Mouse (Mus musculus) layer of hippocampus, postnatal 36 days (tissue): ENCODE data around the gene Nostrin. TPM values are rescaled to one million over a fixed set of nuclear protein-coding genes. Genes with fewer than 3 reads are reported as not detected.

Experiments used
- DNase-seq, 2 experiments: peaks; one replicate each; pipeline ENCODE4 v3.0.0; 2022
- total RNA-seq, 2 experiments: library from RNA; stranded (reverse); gene quantifications; 2 replicates each; pipeline ENCODE4 v1.2.3; 2021

Gene Nostrin
- total RNA-seq, 2 experiments from 2014 or later, result 3.6 to 5.5 TPM

- no peak for DNase-seq
Observed at GRCm38 (mm10) chr2:69129425-69130210, 6.0 kb upstream of the Nostrin start.

- DNase-seq, result no peak
Observed at GRCm38 (mm10) chr2:69132046-69132445, 3.6 kb upstream of the Nostrin start.

GRCm38 (mm10) chr2:69132488-69133040, 3.0 kb upstream of the Nostrin start:
- DNase-seq, result no peak

- DNase-seq, result no peak
Observed at GRCm38 (mm10) chr2:69134186-69134585, 1.4 kb upstream of the Nostrin start.

- no peak for DNase-seq
Observed at GRCm38 (mm10) chr2:69134937-69135336, 663 bp upstream of the Nostrin start.

- no peak for DNase-seq
Observed at GRCm38 (mm10) chr2:69137406-69138084, 1.9 kb downstream of the Nostrin start.

- DNase-seq, result no peak
Observed at GRCm38 (mm10) chr2:69138759-69139158, 3.2 kb downstream of the Nostrin start.

GRCm38 (mm10) chr2:69140215-69140614, 4.6 kb downstream of the Nostrin start:
- DNase-seq, result no peak

- DNase-seq, result no peak
Observed at GRCm38 (mm10) chr2:69140816-69141215, 5.2 kb downstream of the Nostrin start.

- DNase-seq, result no peak
Observed at GRCm38 (mm10) chr2:69148691-69149090, 13.1 kb downstream of the Nostrin start.

GRCm38 (mm10) chr2:69149154-69149553, 13.6 kb downstream of the Nostrin start:
- no peak for DNase-seq

GRCm38 (mm10) chr2:69150841-69151240, 15.2 kb downstream of the Nostrin start:
- no peak for DNase-seq

- no peak for DNase-seq
Observed at GRCm38 (mm10) chr2:69155861-69156260, 20.3 kb downstream of the Nostrin start.

- no peak for DNase-seq
Observed at GRCm38 (mm10) chr2:69156283-69156682, 20.7 kb downstream of the Nostrin start.

- DNase-seq, result no peak
Observed at GRCm38 (mm10) chr2:69158907-69159306, 23.3 kb downstream of the Nostrin start.

- DNase-seq, result no peak
Observed at GRCm38 (mm10) chr2:69170395-69171077, 34.9 kb downstream of the Nostrin start.

- DNase-seq, result no peak
Observed at GRCm38 (mm10) chr2:69175296-69175695, 39.7 kb downstream of the Nostrin start.

GRCm38 (mm10) chr2:69179721-69180120, 44.1 kb downstream of the Nostrin start:
- no peak for DNase-seq

GRCm38 (mm10) chr2:69187990-69188389, 52.4 kb downstream of the Nostrin start:
- DNase-seq, result no peak

- no peak for DNase-seq
Observed at GRCm38 (mm10) chr2:69188732-69189131, 53.1 kb downstream of the Nostrin start.

GRCm38 (mm10) chr2:69189222-69189621, 53.6 kb downstream of the Nostrin start:
- DNase-seq, result no peak

GRCm38 (mm10) chr2:69191059-69191458, 55.5 kb downstream of the Nostrin start:
- no peak for DNase-seq

GRCm38 (mm10) chr2:69193555-69193954, 58.0 kb downstream of the Nostrin start:
- DNase-seq, result no peak
